Comparison of ENCODE assay signal across 10 mouse cellular contexts in genomic region chr5:81345436-81346131, GRCm38 (mm10).
DNase-seq lines count a peak whose midpoint lies in the region; ATAC-seq lines count a peak whose summit lies in the region.
"Had no signal": no experiment of that assay in that cellular context is flagged by ENCODE, and none has a peak within 500 bp of the region (broad histone marks: within the 10 kb centered on the region; RNA-seq: fewer than 3 reads in every experiment).

No protein-coding gene starts in this region.

- no peak overlapping the region for H3K4me3 ChIP-seq in midbrain, embryonic 10.5 days
- H3K4me3 ChIP-seq in midbrain, embryonic 16.5 days (ENCODE audit: low read depth, low read length): no peak overlapping the region
- H3K4me3 ChIP-seq in lung, embryonic 16.5 days (ENCODE audit: low read length): no peak overlapping the region
- H3K4me3 ChIP-seq: liver, embryonic 12.5 days had no signal

- no peaks in the 10 kb centered on the region for H3K36me3 ChIP-seq in midbrain, embryonic 10.5 days
- no peaks in the 10 kb centered on the region for H3K36me3 ChIP-seq in midbrain, embryonic 16.5 days (ENCODE audit: control insufficient read depth, insufficient read depth, low read length)
- H3K36me3 ChIP-seq in lung, embryonic 16.5 days (ENCODE audit: control insufficient read depth, insufficient read depth, low read length): no peaks in the 10 kb centered on the region
- H3K36me3 ChIP-seq: liver, embryonic 12.5 days had no signal

- no peak overlapping the region for H3K4me2 ChIP-seq in midbrain, embryonic 16.5 days (ENCODE audit: low read length)
- no peak overlapping the region for H3K4me2 ChIP-seq in lung, embryonic 16.5 days (ENCODE audit: low read depth, low read length)
- H3K4me2 ChIP-seq: liver, embryonic 12.5 days had no signal

- H3K27ac ChIP-seq in midbrain, embryonic 10.5 days (replicated peaks): no peak overlapping the region
- no peak overlapping the region for H3K27ac ChIP-seq in midbrain, embryonic 16.5 days (ENCODE audit: low read length)
- no peak overlapping the region for H3K27ac ChIP-seq in lung, embryonic 16.5 days (ENCODE audit: low read length)
- H3K27ac ChIP-seq: liver, embryonic 12.5 days had no signal

- 0 out of 2 replicates have a peak, but pooled peaks have one; percentile 4 for ATAC-seq in frontal cortex, adult (ENCODE audit: low TSS enrichment)
- no peak for ATAC-seq in midbrain, embryonic 16.5 days
- peak; percentile 79 for ATAC-seq in lung, embryonic 16.5 days (ENCODE audit: low read depth)
- ATAC-seq: liver, embryonic 12.5 days had no signal

- no peaks in the 10 kb centered on the region; the same call in 1 of the 2 replicates for H3K27me3 ChIP-seq in midbrain, embryonic 10.5 days (ENCODE audit: low read depth, poor library complexity, severe bottlenecking)
- no peaks in the 10 kb centered on the region for H3K27me3 ChIP-seq in midbrain, embryonic 16.5 days (ENCODE audit: control insufficient read depth, insufficient read depth, low read depth, low read length)
- H3K27me3 ChIP-seq in lung, embryonic 16.5 days (ENCODE audit: control insufficient read depth, insufficient read depth, low read depth, low read length): no peaks in the 10 kb centered on the region
- H3K27me3 ChIP-seq: liver, embryonic 12.5 days had no signal

- no peaks in the 10 kb centered on the region for H3K9me3 ChIP-seq in midbrain, embryonic 10.5 days (replicated peaks)
- no peaks in the 10 kb centered on the region for H3K9me3 ChIP-seq in midbrain, embryonic 16.5 days (replicated peaks; ENCODE audit: control insufficient read depth, low read length, poor library complexity, severe bottlenecking)
- H3K9me3 ChIP-seq in lung, embryonic 16.5 days (ENCODE audit: control insufficient read depth, low read length): no peaks in the 10 kb centered on the region
- H3K9me3 ChIP-seq: liver, embryonic 12.5 days had no signal

- H3K4me1 ChIP-seq in midbrain, embryonic 10.5 days: peaks cover 30% of the 10 kb centered on the region
- H3K4me1 ChIP-seq in midbrain, embryonic 16.5 days (ENCODE audit: control insufficient read depth, insufficient read depth, low read length): 0 out of 2 replicates have a peak, but pooled peaks cover 3% of the 10 kb centered on the region
- H3K4me1 ChIP-seq in lung, embryonic 16.5 days (replicated peaks; ENCODE audit: control insufficient read depth, insufficient read depth, low read length): no peaks in the 10 kb centered on the region
- H3K4me1 ChIP-seq: liver, embryonic 12.5 days had no signal

- H3K9ac ChIP-seq in midbrain, embryonic 16.5 days (ENCODE audit: low read depth, low read length): no peak overlapping the region
- H3K9ac ChIP-seq in lung, embryonic 16.5 days (ENCODE audit: low read length): no peak overlapping the region
- H3K9ac ChIP-seq: liver, embryonic 12.5 days had no signal

- 49% methylated on average over 9 of the region's 9 CpGs for WGBS in midbrain, embryonic 10.5 days
- 32% methylated on average over 9 of the region's 9 CpGs for WGBS in midbrain, embryonic 16.5 days
- 57% methylated on average over 9 of the region's 9 CpGs for WGBS in lung, embryonic 16.5 days

- no peak for DNase-seq in frontal cortex, postnatal 10 days (ENCODE audit: low spot score in 2 of 2)
- peak; percentile 11 for DNase-seq in midbrain, embryonic 10.5 days (ENCODE audit: low spot score)
- peak; percentile 36 for DNase-seq in retina, postnatal 1 day
- no peak for DNase-seq in layer of hippocampus, postnatal 25 days (ENCODE audit: extremely low spot score in 1 of 2, low spot score in 1 of 2)
- no peak for DNase-seq in layer of hippocampus, postnatal 14 days (ENCODE audit: low spot score in 2 of 2)
- DNase-seq: right cerebral cortex, postnatal 4 days had no signal

Comparison
In these comparisons a context has a peak if more than half of its experiments do, and no peak if none do; other contexts are left out.
1. DNase-seq: peak in midbrain, embryonic 10.5 days (single experiment) and retina, postnatal 1 day (single experiment); none in frontal cortex, postnatal 10 days (0 of 2), layer of hippocampus, postnatal 25 days (0 of 2) and layer of hippocampus, postnatal 14 days (0 of 2).